Mouse (Mus musculus) heart, adult 2 months (tissue): ENCODE data around the gene D630045J12Rik. TPM values are rescaled to one million over a fixed set of nuclear protein-coding genes. Genes with fewer than 3 reads are reported as not detected.

Experiments used
- DNase-seq, 2 experiments: peaks; one replicate each; pipeline ENCODE4 v3.0.0; 2021
- H3K27ac ChIP-seq: fragments of 200-600 bp; 2 replicates; pipeline ENCODE4 v1.8.1; 2022
- H3K27me3 ChIP-seq: fragments of 200-500 bp; 2 replicates; pipeline ENCODE4 v1.6.1; 2012; ENCODE audit warnings: mild to moderate bottlenecking, low read length, inconsistent platforms, mixed read lengths; ENCODE audit not compliant: control insufficient read depth, insufficient read depth
- H3K36me3 ChIP-seq: fragments of 200-500 bp; 2 replicates; pipeline ENCODE4 v1.6.1; 2012; ENCODE audit warnings: low read length, inconsistent platforms; ENCODE audit not compliant: control insufficient read depth, insufficient read depth
- H3K4me1 ChIP-seq: fragments of 200-500 bp; 2 replicates; pipeline ENCODE4 v1.6.1; 2011; ENCODE audit warnings: low read length; ENCODE audit not compliant: control insufficient read depth, insufficient read depth
- H3K4me3 ChIP-seq: fragments of 200-600 bp; 2 replicates; pipeline ENCODE4 v1.8.1; 2022
- H3K79me2 ChIP-seq: fragments of 200-500 bp; replicated peaks from 2 replicates; pipeline ENCODE4 v1.6.1; 2012; ENCODE audit warnings: mild to moderate bottlenecking, inconsistent platforms, low read length, moderate library complexity, mixed read lengths; ENCODE audit not compliant: control insufficient read depth, insufficient read depth
- H3K9ac ChIP-seq: fragments of 200-500 bp; 2 replicates; pipeline ENCODE4 v1.6.1; 2012; ENCODE audit warnings: low read depth, mild to moderate bottlenecking, control low read depth, inconsistent platforms, low read length, mixed read lengths
- CTCF ChIP-seq: fragments of 200-600 bp; IDR thresholded peaks from 2 replicates; pipeline ENCODE4 v1.8.1; 2022; ENCODE audit warnings: antibody characterized with exemption, mild to moderate bottlenecking, moderate library complexity
- EP300 ChIP-seq: fragments of 200-500 bp; IDR thresholded peaks from 2 replicates; pipeline ENCODE4 v1.6.1; 2011; ENCODE audit warnings: low read depth, low read length, control low read depth; ENCODE audit not compliant: insufficient read depth
- POLR2A ChIP-seq: fragments of 200-500 bp; IDR thresholded peaks from 2 replicates; pipeline ENCODE4 v1.6.1; 2011; ENCODE audit warnings: mild to moderate bottlenecking, low read depth, low read length, control low read depth; ENCODE audit not compliant: insufficient read depth
- WGBS: fragments of 180-500 bp; shearing (Covaris S2); methylation state at CpG from one replicate; pipeline ENCODE4 v1.1.7; 2018; 5-methylcytosine and 5-hydroxymethylcytosine counted together
- intact Hi-C: fragments of 180-260 bp; cut with DNase I; formaldehyde crosslinking; loops from one replicate; pipeline ENCODE4 v1.15.1; 2025
- polyA plus RNA-seq: library from polyadenylated mRNA; depleted of rRNA; stranded (reverse); fragments of >200 nt; gene quantifications from 2 replicates; pipeline ENCODE4 v1.2.3, GENCODE M21; 2012
- total RNA-seq, 2 experiments: library from RNA; stranded (reverse); gene quantifications; 2 replicates each; pipeline ENCODE4 v1.2.3; 2021

Gene D630045J12Rik
- total and polyA plus RNA-seq, 3 experiments = 0.78 to 1.5 (median 1.1) TPM

- intact Hi-C loops = no loop called here
- no peak for DNase-seq
- no peak for TF ChIP-seq EP300
- no peak for TF ChIP-seq POLR2A
- TF ChIP-seq CTCF = no peak
- Histone ChIP-seq H3K4me1 (no peaks in the 10 kb centered on the region), H3K36me3 (no peaks in the 10 kb centered on the region), H3K27me3 (no peaks in the 10 kb centered on the region), H3K9ac (no peak overlapping the region), H3K4me3 (no peak overlapping the region), H3K79me2 (no peaks in the 10 kb centered on the region), H3K27ac (no peak overlapping the region)
- 97% methylated on average over 7 of the region's 7 CpGs for WGBS
Observed at GRCm38 (mm10) chr6:38192952-38193351, 60.9 kb downstream of the D630045J12Rik start.

- WGBS = 57% methylated on average over 8 of the region's 8 CpGs
Observed at GRCm38 (mm10) chr6:38186312-38186950, 67.4 kb downstream of the D630045J12Rik start.

GRCm38 (mm10) chr6:38184791-38185190 lies 69.0 kb downstream of the D630045J12Rik start:
- 69% methylated on average over 8 of the region's 8 CpGs for WGBS
- no peak overlapping the region for H3K9ac ChIP-seq

More at GRCm38 (mm10) chr6:38186312-38186950, 67.4 kb downstream of the D630045J12Rik start:
- Histone ChIP-seq H3K9ac (no peak overlapping the region), H3K27me3 (no peaks in the 10 kb centered on the region), H3K27ac (no peak overlapping the region), H3K4me1 (no peaks in the 10 kb centered on the region), H3K79me2 (no peaks in the 10 kb centered on the region), H3K36me3 (no peaks in the 10 kb centered on the region), H3K4me3 (no peak overlapping the region)
- intact Hi-C loops = no loop called here
- TF ChIP-seq CTCF (no peak), POLR2A (no peak), EP300 (no peak)
- DNase-seq = no peak

GRCm38 (mm10) chr6:38181756-38182318 lies 72.0 kb downstream of the D630045J12Rik start:
- intact Hi-C loops = no loop called here
- Histone ChIP-seq H3K79me2 (no peaks in the 10 kb centered on the region), H3K36me3 (no peaks in the 10 kb centered on the region), H3K9ac (no peak overlapping the region), H3K27me3 (no peaks in the 10 kb centered on the region), H3K27ac (no peak overlapping the region), H3K4me1 (no peaks in the 10 kb centered on the region), H3K4me3 (no peak overlapping the region)
- no peak for DNase-seq
- TF ChIP-seq CTCF (no peak), EP300 (no peak), POLR2A (no peak)
- WGBS = 89% methylated on average over 10 of the region's 10 CpGs

More at GRCm38 (mm10) chr6:38184791-38185190, 69.0 kb downstream of the D630045J12Rik start:
- no peaks in the 10 kb centered on the region for H3K36me3 ChIP-seq
- no peaks in the 10 kb centered on the region for H3K4me1 ChIP-seq
- H3K27ac ChIP-seq = no peak overlapping the region
- intact Hi-C loops = no loop called here
- no peak overlapping the region for H3K4me3 ChIP-seq
- TF ChIP-seq POLR2A = no peak
- no peak for TF ChIP-seq CTCF
- TF ChIP-seq EP300 = no peak
- H3K79me2 ChIP-seq = no peaks in the 10 kb centered on the region
- no peak for DNase-seq
- H3K27me3 ChIP-seq = no peaks in the 10 kb centered on the region

GRCm38 (mm10) chr6:38180669-38181068 lies 73.1 kb downstream of the D630045J12Rik start:
- no peak overlapping the region for H3K9ac ChIP-seq
- no peak for TF ChIP-seq EP300
- TF ChIP-seq POLR2A = no peak
- TF ChIP-seq CTCF = no peak
- no peak overlapping the region for H3K27ac ChIP-seq
- H3K27me3 ChIP-seq = no peaks in the 10 kb centered on the region
- no peaks in the 10 kb centered on the region for H3K36me3 ChIP-seq
- intact Hi-C loops = no loop called here
- no peaks in the 10 kb centered on the region for H3K4me1 ChIP-seq
- no peaks in the 10 kb centered on the region for H3K79me2 ChIP-seq
- DNase-seq = no peak
- H3K4me3 ChIP-seq = no peak overlapping the region
- 58% methylated on average over 5 of the region's 5 CpGs for WGBS

- intact Hi-C loops = no loop called here
- WGBS = 84% methylated on average over 6 of the region's 6 CpGs
Observed at GRCm38 (mm10) chr6:38165385-38165784, 88.4 kb downstream of the D630045J12Rik start.

More at GRCm38 (mm10) chr6:38165385-38165784, 88.4 kb downstream of the D630045J12Rik start:
- H3K27me3 ChIP-seq = no peaks in the 10 kb centered on the region
- no peak overlapping the region for H3K4me3 ChIP-seq
- H3K36me3 ChIP-seq = no peaks in the 10 kb centered on the region
- no peaks in the 10 kb centered on the region for H3K79me2 ChIP-seq
- no peaks in the 10 kb centered on the region for H3K4me1 ChIP-seq
- DNase-seq = no peak
- TF ChIP-seq CTCF (no peak), EP300 (no peak), POLR2A (no peak)
- H3K9ac ChIP-seq = no peak overlapping the region
- no peak overlapping the region for H3K27ac ChIP-seq
